Mouse (Mus musculus) liver, embryonic 14.5 days (tissue): ENCODE measurements around the gene Alppl2.

Experiments
- CTCF ChIP-seq: IDR thresholded peaks from 2 replicates; pipeline ENCODE4 v1.5.1; 2016; ENCODE audit warnings: antibody characterized with exemption, low read depth, control low read depth
- EP300 ChIP-seq: IDR thresholded peaks from 2 replicates; pipeline ENCODE4 v1.6.1; 2016; ENCODE audit warnings: antibody characterized with exemption, low read depth

- TF ChIP-seq CTCF (no peak), EP300 (no peak)
These were observed 16.8 kb upstream of the Alppl2 start for GRCm38 (mm10) chr1:87106536-87106935.
